Mouse (Mus musculus) stomach, embryonic 15.5 days (tissue): ENCODE measurements at regions not wholly inside any gene's neighbourhood (a gene's known extent, or its start where the extent isn't known, plus 50 kb on each side); places are given as distances from the start of the nearest gene placed in this dataset.

Source experiments
- ATAC-seq: fragments of 200-750 bp; cut with Nextera tagmentation; 2 replicates; pipeline ENCODE4 v1.8.0; 2017; ENCODE audit warnings: low read depth, moderate number of reproducible peaks, moderate TSS enrichment; ENCODE audit not compliant: insufficient read depth, low FRiP score
- H3K27ac ChIP-seq: fragments of 300-500 bp; sonication (generic); 2 replicates; pipeline ENCODE4 v1.5.1; 2015; ENCODE audit warnings: mild to moderate bottlenecking, inconsistent platforms
- H3K27me3 ChIP-seq: fragments of 300-500 bp; sonication (generic); replicated peaks from 2 replicates; pipeline ENCODE4 v1.6.1; 2015; ENCODE audit warnings: inconsistent platforms
- H3K36me3 ChIP-seq: fragments of 300-500 bp; sonication (generic); 2 replicates; pipeline ENCODE4 v1.6.1; 2015; ENCODE audit warnings: inconsistent platforms
- H3K4me1 ChIP-seq: fragments of 300-500 bp; sonication (generic); 2 replicates; pipeline ENCODE4 v1.6.1; 2015; ENCODE audit warnings: inconsistent platforms
- H3K4me2 ChIP-seq: fragments of 300-500 bp; sonication (generic); 2 replicates; pipeline ENCODE4 v1.6.1; 2015; ENCODE audit warnings: mild to moderate bottlenecking, inconsistent platforms
- H3K4me3 ChIP-seq: fragments of 300-500 bp; sonication (generic); replicated peaks from 2 replicates; pipeline ENCODE4 v1.5.1; 2015; ENCODE audit warnings: inconsistent platforms
- H3K9ac ChIP-seq: fragments of 300-500 bp; sonication (generic); 2 replicates; pipeline ENCODE4 v1.6.1; 2015; ENCODE audit warnings: inconsistent platforms
- H3K9me3 ChIP-seq: fragments of 300-500 bp; sonication (generic); 2 replicates; pipeline ENCODE4 v1.6.1; 2016; ENCODE audit warnings: inconsistent platforms
- WGBS: fragments of 180-500 bp; shearing (Covaris S2); methylation state at CpG from one replicate; pipeline ENCODE4 v1.1.7; 2015; 5-methylcytosine and 5-hydroxymethylcytosine counted together

DNA sequence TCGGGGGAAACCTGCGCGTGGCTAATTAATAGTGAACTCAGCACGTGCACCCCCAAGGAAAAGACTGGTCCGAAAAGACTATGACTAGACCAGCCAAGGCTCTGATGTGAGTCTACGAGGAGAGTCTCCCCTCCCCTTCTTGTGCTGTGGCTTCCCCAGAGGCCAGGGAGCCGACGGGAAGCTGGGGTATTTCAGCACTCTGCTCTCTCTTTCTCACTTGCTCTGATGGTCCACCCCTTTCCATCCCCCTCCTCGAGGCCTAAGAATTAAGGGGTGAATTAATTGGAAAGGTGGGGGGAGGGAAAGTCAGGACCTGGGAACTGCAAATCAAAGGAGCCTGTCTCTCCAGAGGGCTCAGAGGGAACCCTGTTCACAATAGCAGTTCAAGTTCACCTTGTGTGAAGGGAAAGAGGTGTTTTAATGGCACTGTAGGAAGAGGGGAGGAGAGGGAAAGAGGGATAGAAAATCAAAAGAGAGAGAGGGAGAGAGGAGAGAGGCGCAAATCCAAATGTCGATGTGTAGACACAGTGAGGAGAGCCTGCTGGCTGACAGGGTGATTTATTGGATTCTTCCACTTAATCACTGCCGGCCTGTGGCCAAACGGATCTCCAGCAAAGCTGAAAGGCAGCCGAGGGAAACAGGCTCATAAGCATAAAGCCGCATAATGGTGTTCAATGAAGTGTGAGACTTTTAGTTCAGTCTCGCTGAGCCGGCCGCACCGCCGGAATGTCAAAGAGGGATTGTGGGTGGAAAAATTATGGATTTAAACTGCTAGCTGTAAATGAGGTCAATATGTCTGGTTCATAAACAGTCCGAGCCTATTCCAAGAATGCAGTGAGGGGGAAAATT, 292.6 kb upstream of the Tle4 start:
- Histone ChIP-seq H3K4me3 (no peak overlapping the region), H3K4me2 (peak overlapping the region; percentile 49), H3K9ac (no peak overlapping the region), H3K36me3 (no peaks in the 10 kb centered on the region), H3K4me1 (peaks cover 14% of the 10 kb centered on the region; the same call in 1 of the 2 replicates), H3K27me3 (peaks cover 14% of the 10 kb centered on the region; the same call in 1 of the 2 replicates), H3K9me3 (no peaks in the 10 kb centered on the region), H3K27ac (no peak overlapping the region)
- 10% methylated on average over 21 of the region's 21 CpGs for WGBS
- peak; percentile 60 for ATAC-seq

DNA sequence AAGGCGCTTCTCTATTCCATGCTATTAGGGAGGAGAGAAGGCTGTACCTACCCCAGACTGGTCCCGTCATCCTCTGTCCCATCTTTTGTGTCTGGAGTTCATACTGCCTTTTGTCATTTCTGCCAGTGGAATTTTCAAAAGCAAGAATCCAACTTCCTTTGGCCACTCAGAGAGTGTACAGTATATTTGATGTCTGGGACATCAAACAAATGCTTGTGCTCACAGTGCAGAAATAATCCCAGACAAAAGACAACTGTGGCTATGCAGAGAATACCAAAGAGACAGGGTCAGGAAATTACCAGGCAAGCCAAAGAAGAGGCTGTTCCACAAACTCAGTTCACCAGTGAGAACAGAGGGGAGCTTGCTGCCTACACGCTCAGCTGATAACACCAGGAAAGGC, 291.9 kb upstream of the Tle4 start:
- no peak for ATAC-seq
- no peaks in the 10 kb centered on the region for H3K9me3 ChIP-seq
- peaks cover 14% of the 10 kb centered on the region; the same call in 1 of the 2 replicates for H3K4me1 ChIP-seq
- H3K4me2 ChIP-seq, result no peak overlapping the region
- H3K4me3 ChIP-seq, result no peak overlapping the region
- H3K9ac ChIP-seq, result no peak overlapping the region
- H3K27me3 ChIP-seq, result peaks cover 14% of the 10 kb centered on the region; the same call in 1 of the 2 replicates
- H3K36me3 ChIP-seq, result no peaks in the 10 kb centered on the region
- WGBS, result 75% methylated on average over 3 of the region's 3 CpGs
- H3K27ac ChIP-seq, result no peak overlapping the region

- Histone ChIP-seq H3K9me3 (no peaks in the 10 kb centered on the region), H3K36me3 (no peaks in the 10 kb centered on the region), H3K9ac (no peak overlapping the region), H3K4me3 (no peak overlapping the region), H3K4me2 (no peak overlapping the region), H3K27me3 (0 out of 2 replicates have a peak, but pooled peaks cover 5% of the 10 kb centered on the region), H3K4me1 (no peaks in the 10 kb centered on the region), H3K27ac (no peak overlapping the region)
- no peak for ATAC-seq
- 46% methylated on average over 8 of the region's 8 CpGs for WGBS
Observed at GRCm38 (mm10) chr19:14883707-14884421, 286.0 kb upstream of the Tle4 start.

GRCm38 (mm10) chr19:14880818-14881217, 283.0 kb upstream of the Tle4 start:
- H3K4me3 ChIP-seq, result no peak overlapping the region
- WGBS, result 47% methylated on average over 4 of the region's 4 CpGs

GRCm38 (mm10) chr19:14873986-14874385, 276.1 kb upstream of the Tle4 start:
- H3K4me3 ChIP-seq, result no peak overlapping the region
- H3K27me3 ChIP-seq, result no peaks in the 10 kb centered on the region
- no peak for ATAC-seq
- H3K36me3 ChIP-seq, result no peaks in the 10 kb centered on the region
- no peaks in the 10 kb centered on the region for H3K4me1 ChIP-seq
- H3K27ac ChIP-seq, result no peak overlapping the region
- no peak overlapping the region for H3K4me2 ChIP-seq
- H3K9ac ChIP-seq, result no peak overlapping the region
- H3K9me3 ChIP-seq, result no peaks in the 10 kb centered on the region
- 86% methylated on average over 1 of the region's 1 CpGs for whole genome bisulfite sequencing

More at GRCm38 (mm10) chr19:14880818-14881217, 283.0 kb upstream of the Tle4 start:
- no peaks in the 10 kb centered on the region for H3K36me3 ChIP-seq
- H3K27ac ChIP-seq, result no peak overlapping the region
- peak; percentile 53; the same call in 1 of the 2 replicates for ATAC-seq
- no peaks in the 10 kb centered on the region for H3K27me3 ChIP-seq
- H3K9me3 ChIP-seq, result no peaks in the 10 kb centered on the region
- H3K4me2 ChIP-seq, result no peak overlapping the region
- H3K9ac ChIP-seq, result no peak overlapping the region
- no peaks in the 10 kb centered on the region for H3K4me1 ChIP-seq

DNA sequence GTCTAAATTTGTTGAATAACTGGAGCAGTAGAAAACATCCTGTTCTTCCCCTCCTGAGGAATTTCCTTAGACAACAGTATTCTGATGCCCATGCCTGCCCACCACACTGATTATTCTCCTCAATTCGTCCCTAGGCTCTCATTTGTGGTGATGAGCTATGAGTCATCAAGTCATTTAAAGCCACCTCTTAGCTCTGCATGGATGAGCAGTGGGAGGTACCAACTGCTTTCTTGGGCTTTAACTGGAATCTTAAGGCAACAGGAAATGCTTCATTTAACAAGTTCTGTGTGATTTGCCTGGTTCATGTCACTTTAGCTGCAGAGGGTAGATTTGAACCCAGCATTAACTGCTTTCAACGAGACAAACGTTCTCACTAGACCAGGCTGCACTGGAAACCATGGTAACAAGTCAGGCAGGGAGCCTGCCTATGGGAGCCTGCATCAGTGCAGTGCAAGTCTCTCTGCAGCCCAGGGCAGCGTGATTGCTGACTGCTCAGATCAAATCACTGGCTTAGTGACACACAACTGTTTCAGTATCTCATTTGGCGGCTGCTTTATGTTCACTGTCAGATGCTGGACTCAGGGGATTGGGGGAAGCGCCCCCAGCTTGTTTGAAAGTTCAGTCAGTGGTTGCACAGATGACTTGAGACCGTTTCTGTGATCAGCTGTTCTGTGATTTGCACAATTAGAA, 273.5 kb upstream of the Tle4 start:
- H3K9ac ChIP-seq, result no peak overlapping the region
- H3K4me1 ChIP-seq, result no peaks in the 10 kb centered on the region
- H3K4me2 ChIP-seq, result no peak overlapping the region
- no peaks in the 10 kb centered on the region for H3K9me3 ChIP-seq
- H3K4me3 ChIP-seq, result no peak overlapping the region
- no peak overlapping the region for H3K27ac ChIP-seq
- H3K27me3 ChIP-seq, result no peaks in the 10 kb centered on the region
- H3K36me3 ChIP-seq, result no peaks in the 10 kb centered on the region
- WGBS, result 24% methylated on average over 7 of the region's 7 CpGs
- no peak for ATAC-seq

DNA sequence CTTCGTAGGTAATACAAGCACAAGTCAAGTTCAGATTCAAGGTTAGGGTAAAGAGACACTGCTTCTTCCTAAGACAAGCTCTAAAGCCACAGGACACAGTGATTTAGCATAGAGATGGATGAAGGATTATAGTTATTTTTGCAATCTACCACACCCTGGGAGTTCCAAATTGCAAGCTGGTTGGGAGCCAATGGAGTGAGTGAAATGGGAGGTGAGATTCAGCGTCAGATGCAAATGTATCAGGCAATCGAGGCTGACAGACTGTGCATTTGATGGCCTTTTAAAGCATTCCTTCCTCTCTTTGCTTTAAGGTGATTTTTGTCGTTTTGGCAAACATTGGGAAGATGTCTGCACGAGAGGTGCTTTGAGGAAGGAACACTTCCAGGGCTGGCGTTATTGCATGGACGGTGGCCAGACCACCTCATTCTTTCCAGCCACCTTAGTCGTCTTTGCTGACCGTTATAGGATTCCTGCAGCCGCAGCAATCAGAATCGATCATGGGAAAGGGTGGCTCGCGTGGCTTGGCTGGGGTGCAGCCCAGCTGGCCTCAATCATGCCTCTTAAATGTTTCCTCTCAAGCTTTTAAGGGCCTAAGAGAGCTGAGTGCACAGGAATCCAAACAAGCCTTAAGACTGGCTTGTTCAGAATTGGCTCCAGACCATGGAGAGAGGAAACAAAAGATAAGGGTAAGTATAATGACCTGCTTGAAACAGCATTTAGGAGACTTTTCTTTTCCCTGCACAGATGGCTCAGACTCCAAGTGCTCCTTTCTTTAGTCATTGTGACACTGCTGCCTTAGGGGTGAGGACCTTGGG, 265.0 kb upstream of the Tle4 start:
- no peak overlapping the region for H3K27ac ChIP-seq
- no peaks in the 10 kb centered on the region for H3K36me3 ChIP-seq
- no peaks in the 10 kb centered on the region for H3K9me3 ChIP-seq
- H3K4me1 ChIP-seq, result 0 out of 2 replicates have a peak, but pooled peaks cover 6% of the 10 kb centered on the region
- H3K4me3 ChIP-seq, result no peak overlapping the region
- H3K9ac ChIP-seq, result no peak overlapping the region
- H3K4me2 ChIP-seq, result no peak overlapping the region
- 25% methylated on average over 13 of the region's 13 CpGs for WGBS
- no peak; the same call in 1 of the 2 replicates for ATAC-seq
- H3K27me3 ChIP-seq, result no peaks in the 10 kb centered on the region

- Histone ChIP-seq H3K36me3 (no peaks in the 10 kb centered on the region), H3K27me3 (no peaks in the 10 kb centered on the region), H3K4me2 (no peak overlapping the region), H3K9ac (no peak overlapping the region), H3K4me1 (no peaks in the 10 kb centered on the region), H3K9me3 (no peaks in the 10 kb centered on the region), H3K27ac (no peak overlapping the region), H3K4me3 (no peak overlapping the region)
- 48% methylated on average over 2 of the region's 2 CpGs for WGBS
- ATAC-seq, result no peak
Observed at GRCm38 (mm10) chr19:14855036-14855435, 257.2 kb upstream of the Tle4 start.

DNA sequence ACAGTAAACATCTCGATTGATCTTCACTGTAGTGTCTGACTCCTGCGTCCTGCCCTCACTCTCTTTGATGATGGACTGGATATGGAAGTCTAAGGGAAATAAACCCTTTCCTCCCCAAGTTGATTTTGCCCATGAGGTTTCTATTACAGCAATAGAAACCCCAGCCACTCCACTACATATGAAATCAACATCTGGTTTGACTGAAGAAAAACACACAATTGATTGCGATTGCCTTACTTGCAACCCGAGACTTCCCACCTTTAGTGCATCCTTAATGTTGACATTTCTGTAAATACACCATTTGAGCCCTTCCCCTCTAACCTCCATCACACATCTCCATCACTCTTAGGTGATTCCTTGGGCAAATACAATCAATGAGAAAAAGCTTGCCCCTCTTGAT, 255.6 kb upstream of the Tle4 start:
- Histone ChIP-seq H3K4me1 (no peaks in the 10 kb centered on the region), H3K9me3 (no peaks in the 10 kb centered on the region), H3K27ac (no peak overlapping the region), H3K9ac (no peak overlapping the region), H3K36me3 (no peaks in the 10 kb centered on the region), H3K4me3 (no peak overlapping the region), H3K27me3 (no peaks in the 10 kb centered on the region), H3K4me2 (no peak overlapping the region)
- 63% methylated on average over 4 of the region's 4 CpGs for WGBS
- ATAC-seq, result no peak

- no peak overlapping the region for H3K27ac ChIP-seq
- no peak overlapping the region for H3K4me2 ChIP-seq
- no peaks in the 10 kb centered on the region for H3K36me3 ChIP-seq
- no peak overlapping the region for H3K4me3 ChIP-seq
- WGBS, result 54% methylated on average over 1 of the region's 1 CpGs
- H3K9me3 ChIP-seq, result no peaks in the 10 kb centered on the region
- no peaks in the 10 kb centered on the region for H3K27me3 ChIP-seq
- no peaks in the 10 kb centered on the region for H3K4me1 ChIP-seq
- H3K9ac ChIP-seq, result no peak overlapping the region
- ATAC-seq, result no peak
Observed at GRCm38 (mm10) chr19:14849561-14849960, 251.7 kb upstream of the Tle4 start.

DNA sequence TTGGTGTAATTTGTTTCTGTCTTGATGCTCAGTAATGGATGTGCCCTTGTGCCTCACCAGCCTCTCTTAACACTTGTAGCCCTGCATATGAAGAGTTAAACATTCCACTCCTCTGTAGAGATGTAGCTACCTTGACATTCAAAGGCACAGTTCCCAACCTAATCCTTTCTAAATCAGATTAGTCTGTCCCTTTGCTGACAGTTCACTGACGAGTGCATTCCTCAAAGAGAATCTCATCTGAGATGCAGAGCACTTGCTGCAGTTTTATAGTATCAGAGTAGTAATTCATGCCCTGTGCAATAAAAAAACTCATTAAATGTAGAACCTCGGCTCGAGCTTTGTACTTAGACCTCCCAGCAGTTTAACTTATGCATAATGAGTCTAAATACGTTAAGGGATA, 249.3 kb upstream of the Tle4 start:
- no peaks in the 10 kb centered on the region for H3K36me3 ChIP-seq
- no peaks in the 10 kb centered on the region for H3K9me3 ChIP-seq
- H3K9ac ChIP-seq, result no peak overlapping the region
- no peaks in the 10 kb centered on the region for H3K27me3 ChIP-seq
- H3K4me1 ChIP-seq, result no peaks in the 10 kb centered on the region
- 59% methylated on average over 4 of the region's 4 CpGs for WGBS
- H3K27ac ChIP-seq, result no peak overlapping the region
- no peak overlapping the region for H3K4me2 ChIP-seq
- no peak overlapping the region for H3K4me3 ChIP-seq
- no peak for ATAC-seq
